Mouse (Mus musculus): Measurements from ENCODE around the gene Zkscan1. TPM values are rescaled to one million over a fixed set of nuclear protein-coding genes. Genes with fewer than 3 reads are reported as not detected.

The Zkscan1 gene
- total RNA-seq, 2 experiments from 2014 or later, result 7.0 to 10.2 TPM

GRCm38 (mm10) chr5:138116255-138117198 is 31.6 kb downstream of the Zkscan1 start, which contains the start of gene Zscan21:
Gene Zscan21 (plus strand): TSS chr5:138116903.
- intact Hi-C loops (cut with DNase I), result loop anchor here (2.0 kb wide), 1 partner anchor 44 kb away; the partner anchor contains the start of gene Cops6
- peak; percentile 84 to 85 for DNase-seq

GRCm38 (mm10) chr5:138117199-138118015 is 32.5 kb downstream of the Zkscan1 start:
- no peak for DNase-seq
- intact Hi-C loops (cut with DNase I), result loop anchor here (2.0 kb wide), 1 partner anchor 43 kb away; the partner anchor contains the start of gene Cops6

GRCm38 (mm10) chr5:138118041-138118440 is 33.2 kb downstream of the Zkscan1 start:
- intact Hi-C loops (cut with DNase I), result no loop called here
- no peak for DNase-seq

- DNase-seq, result no peak
- intact Hi-C loops (cut with DNase I), result no loop called here
Observed at GRCm38 (mm10) chr5:138132425-138133064, 47.7 kb downstream of the Zkscan1 start.

- intact Hi-C loops (cut with DNase I), result no loop called here
- DNase-seq, result no peak
Observed at GRCm38 (mm10) chr5:138137257-138137656, 52.4 kb downstream of the Zkscan1 start.

- intact Hi-C loops (cut with DNase I), result no loop called here
- DNase-seq, result no peak
Observed at GRCm38 (mm10) chr5:138137935-138138549, 53.2 kb downstream of the Zkscan1 start.

- no peak for DNase-seq
- intact Hi-C loops (cut with DNase I), result no loop called here
Observed at GRCm38 (mm10) chr5:138138585-138138984, 53.7 kb downstream of the Zkscan1 start.

GRCm38 (mm10) chr5:138154390-138154789 is 69.5 kb downstream of the Zkscan1 start:
- intact Hi-C loops (cut with DNase I), result loop anchor here (5.0 kb wide), 1 partner anchor 67 kb away; the partner anchor contains the start of gene Zkscan1
- DNase-seq, result no peak

- intact Hi-C loops (cut with DNase I), result no loop called here
- DNase-seq, result peak; percentile 72 to 77
Observed at GRCm38 (mm10) chr5:138155443-138155976, 70.6 kb downstream of the Zkscan1 start, which contains the start of gene Zfp113. Gene Zfp113 (minus strand): TSS chr5:138155744.

Other genes starting within 250 kb of the Zkscan1 start
- gene Pilra, start 248.8 kb upstream of the Zkscan1 start, total RNA-seq (2021), result under 1 TPM; 0.10 to 0.59 TPM
- gene Pilrb1, start 227.0 kb upstream of the Zkscan1 start, total RNA-seq (2021), result not detected
- under 1 TPM in 1 of 2 experiments, not detected in 1; 0.23 TPM for gene Pilrb2, start 213.3 kb upstream of the Zkscan1 start, total RNA-seq (2021)
- gene Cyp3a13, start 163.5 kb upstream of the Zkscan1 start, total RNA-seq (2021), result under 1 TPM in 1 of 2 experiments, not detected in 1; 0.07 TPM
- gene Gjc3, start 122.0 kb upstream of the Zkscan1 start, total RNA-seq (2021), result under 1 TPM; 0.59 to 0.99 TPM
- under 1 TPM in 1 of 2 experiments, not detected in 1; 0.46 TPM for gene Azgp1, start 103.6 kb upstream of the Zkscan1 start, total RNA-seq (2021)
- gene Smok3a, start 63.8 kb upstream of the Zkscan1 start, total RNA-seq (2021), result not detected
- gene Smok3b, start 63.7 kb upstream of the Zkscan1 start, total RNA-seq (2021), result not detected
- gene Smok3c, start 31.9 kb upstream of the Zkscan1 start, total RNA-seq (2021), result not detected
- 10 to 100 TPM; 10.1 to 12.8 TPM for gene Zscan21, start 31.8 kb downstream of the Zkscan1 start, total RNA-seq (2021)
- 1 to 10 TPM; 2.5 to 5.4 TPM for gene Zfp113, start 70.7 kb downstream of the Zkscan1 start, total RNA-seq (2021)
- gene Cops6, start 76.0 kb downstream of the Zkscan1 start, total RNA-seq (2021), result 10 to 100 TPM; 92.5 to 95.9 TPM
- gene Ap4m1, start 86.9 kb downstream of the Zkscan1 start, total RNA-seq (2021), result 1 to 10 TPM; 6.9 to 8.3 TPM
- 1 to 10 TPM; 7.6 to 8.7 TPM for gene Mcm7, start 87.3 kb downstream of the Zkscan1 start, total RNA-seq (2021)
- gene Taf6, start 102.4 kb downstream of the Zkscan1 start, total RNA-seq (2021), result 10 to 100 TPM; 27.2 to 29.1 TPM
- 1 to 10 TPM; 3.7 to 3.8 TPM for gene Cnpy4, start 102.4 kb downstream of the Zkscan1 start, total RNA-seq (2021)
- gene Mblac1, start 109.2 kb downstream of the Zkscan1 start, total RNA-seq (2021), result 1 to 10 TPM; 1.4 to 1.6 TPM
- gene Nxpe5, start 140.8 kb downstream of the Zkscan1 start, total RNA-seq (2021), result under 1 TPM; 0.10 to 0.35 TPM
- gene Lamtor4, start 170.4 kb downstream of the Zkscan1 start, total RNA-seq (2021), result 10 to 100 TPM; 45.2 to 49.9 TPM
- gene BC037034, start 178.9 kb downstream of the Zkscan1 start, total RNA-seq (2021), result 1 to 10 TPM; 2.2 to 3.3 TPM
- under 1 TPM; 0.12 to 0.18 TPM for gene Gal3st4, start 187.8 kb downstream of the Zkscan1 start, total RNA-seq (2021)
- gene Gm43720, start 194.9 kb downstream of the Zkscan1 start, total RNA-seq (2021), result not detected
- not detected for gene Gpc2, start 194.9 kb downstream of the Zkscan1 start, total RNA-seq (2021)
- not detected for gene Stag3, start 195.2 kb downstream of the Zkscan1 start, total RNA-seq (2021)